Mouse (Mus musculus) intestine, embryonic 14.5 days (tissue): ENCODE data around the gene Rack1. TPM values are rescaled to one million over a fixed set of nuclear protein-coding genes. Genes with fewer than 3 reads are reported as not detected.
A peak's percentile ranks its signal among the peaks of the same experiment; 100 is the strongest.

Experiments
- ATAC-seq: fragments of 200-750 bp; cut with Nextera tagmentation; replicated peaks from 2 replicates; pipeline ENCODE4 v1.8.0; 2017; ENCODE audit warnings: low read depth, moderate number of reproducible peaks, moderate TSS enrichment, moderate library complexity; ENCODE audit not compliant: low FRiP score, low TSS enrichment
- DNase-seq: peaks from one replicate; pipeline ENCODE4 v3.0.0-alpha.2; 2018; ENCODE audit warnings: low spot score
- H3K27ac ChIP-seq: fragments of 300-500 bp; sonication (generic); 2 replicates; pipeline ENCODE4 v1.5.1; 2014; ENCODE audit warnings: low read depth, mild to moderate bottlenecking, control low read depth
- H3K27me3 ChIP-seq: fragments of 300-500 bp; sonication (generic); replicated peaks from 2 replicates; pipeline ENCODE4 v1.6.1; 2014; ENCODE audit warnings: low read length, control low read depth; ENCODE audit not compliant: control insufficient read depth, insufficient read depth
- H3K36me3 ChIP-seq: fragments of 300-500 bp; sonication (generic); 2 replicates; pipeline ENCODE4 v1.6.1; 2014; ENCODE audit warnings: low read length, control low read depth; ENCODE audit not compliant: control insufficient read depth, insufficient read depth
- H3K4me1 ChIP-seq: fragments of 300-500 bp; sonication (generic); replicated peaks from 2 replicates; pipeline ENCODE4 v1.6.1; 2014; ENCODE audit warnings: low read length, control low read depth, mixed read lengths; ENCODE audit not compliant: control insufficient read depth, insufficient read depth
- H3K4me2 ChIP-seq: fragments of 300-500 bp; sonication (generic); 2 replicates; pipeline ENCODE4 v1.6.1; 2014; ENCODE audit warnings: low read length
- H3K4me3 ChIP-seq: fragments of 300-500 bp; sonication (generic); 2 replicates; pipeline ENCODE4 v1.5.1; 2014; ENCODE audit warnings: low read depth, low read length, control low read depth, mixed read lengths
- H3K9ac ChIP-seq: fragments of 300-500 bp; sonication (generic); 2 replicates; pipeline ENCODE4 v1.6.1; 2014; ENCODE audit warnings: mild to moderate bottlenecking, low read length
- H3K9me3 ChIP-seq: fragments of 300-500 bp; sonication (generic); 2 replicates; pipeline ENCODE4 v1.6.1; 2016; ENCODE audit warnings: low read length, control low read depth; ENCODE audit not compliant: control insufficient read depth
- WGBS: fragments of 180-500 bp; shearing (Covaris S2); extraction: QIAGEN DNeasy Blood & Tissue Kit; methylation state at CpG from one replicate; pipeline ENCODE4 v1.1.7; 2014; 5-methylcytosine and 5-hydroxymethylcytosine counted together
- polyA plus RNA-seq: library from polyadenylated mRNA; unstranded; fragments of >200 nt; fragmentation: Nextera tagmentation; extraction: Ambion mirVana; gene quantifications from 2 replicates; pipeline ENCODE4 v1.2.1, GENCODE M21; 2014

Rack1 gene
- polyA plus RNA-seq, 1 experiment from 2014 or later = 1,145 TPM

DNA sequence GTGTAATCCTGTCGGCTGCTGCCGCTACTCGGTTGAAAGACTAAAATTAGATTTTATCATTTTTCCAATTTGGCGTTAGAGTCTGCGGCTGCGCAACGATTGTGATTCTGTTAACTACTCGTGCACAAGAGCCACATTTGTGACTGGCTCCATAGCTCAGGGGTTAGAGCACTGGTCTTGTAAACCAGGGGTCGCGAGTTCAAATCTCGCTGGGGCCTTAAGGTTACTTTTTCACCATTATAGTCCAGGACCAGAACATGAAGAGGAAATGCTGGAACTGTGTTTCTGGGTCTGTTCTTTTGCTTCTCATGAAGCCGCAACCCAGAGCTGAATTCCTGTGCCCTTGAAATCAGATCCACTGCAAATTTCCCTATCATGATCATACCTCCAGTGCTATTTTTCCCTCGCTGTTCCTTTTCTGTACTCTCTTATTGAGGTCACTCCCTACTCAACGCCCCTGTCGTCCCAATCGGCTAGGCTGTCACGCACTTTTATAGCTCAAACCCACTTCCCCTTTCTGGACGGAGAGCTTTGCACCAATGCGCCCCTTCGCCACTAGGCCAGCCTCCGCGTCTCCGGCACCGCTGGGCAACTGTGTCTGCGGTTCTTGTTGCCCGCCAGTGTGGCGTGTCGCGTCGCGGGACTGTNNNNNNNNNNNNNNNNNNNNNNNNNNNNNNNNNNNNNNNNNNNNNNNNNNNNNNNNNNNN, 53.5 kb downstream of the Rack1 start:
- under 1% methylated on average over 31 of the region's 31 CpGs for WGBS
- 0 out of 2 replicates have a peak overlapping the region, but pooled peaks have one; percentile 16 for H3K27ac ChIP-seq
- H3K4me1 ChIP-seq = peaks cover 12% of the 10 kb centered on the region; the same call in 1 of the 2 replicates

More for the DNA sequence above, 53.5 kb downstream of the Rack1 start:
- Histone ChIP-seq H3K9me3 (0 out of 2 replicates have a peak, but pooled peaks cover 2% of the 10 kb centered on the region), H3K4me2 (peak overlapping the region; percentile 67), H3K9ac (peak overlapping the region; percentile 44), H3K27me3 (0 out of 2 replicates have a peak, but pooled peaks cover 5% of the 10 kb centered on the region), H3K36me3 (no peaks in the 10 kb centered on the region), H3K4me3 (peak overlapping the region; percentile 56)
- ATAC-seq = peak; percentile 73
- DNase-seq = peak; percentile 99

Other genes starting within 250 kb of the Rack1 start
- 5.0 and 6.2 TPM in 2 replicates for gene Trim41, start 17.0 kb downstream of the Rack1 start, polyA plus RNA-seq
- gene Trim7, start 25.8 kb downstream of the Rack1 start, polyA plus RNA-seq = 1.4 and 1.5 TPM in 2 replicates
- gene Gm12184, start 26.3 kb downstream of the Rack1 start, polyA plus RNA-seq = 3.9 and 4.1 TPM in 2 replicates
- gene Irgm1, start 71.4 kb downstream of the Rack1 start, polyA plus RNA-seq = 14.7 and 16.2 TPM in 2 replicates
- 0.12 and 0.30 TPM in 2 replicates for gene Gm5431, start 101.9 kb downstream of the Rack1 start, polyA plus RNA-seq
- 3.0 and 3.2 TPM in 2 replicates for gene Psme2b, start 145.9 kb downstream of the Rack1 start, polyA plus RNA-seq
- not detected in 2 replicates for gene Olfr56, start 178.6 kb downstream of the Rack1 start, polyA plus RNA-seq
- 0.58 and 0.62 TPM in 2 replicates for gene 9930111J21Rik1, start 179.1 kb downstream of the Rack1 start, polyA plus RNA-seq
- 0.07 TPM in 1 of 2 replicates, not detected in the other for gene Gm12185, start 191.9 kb downstream of the Rack1 start, polyA plus RNA-seq
- 2.5 and 3.6 TPM in 2 replicates for gene Tgtp1, start 193.8 kb downstream of the Rack1 start, polyA plus RNA-seq